In the genomic region with DNA sequence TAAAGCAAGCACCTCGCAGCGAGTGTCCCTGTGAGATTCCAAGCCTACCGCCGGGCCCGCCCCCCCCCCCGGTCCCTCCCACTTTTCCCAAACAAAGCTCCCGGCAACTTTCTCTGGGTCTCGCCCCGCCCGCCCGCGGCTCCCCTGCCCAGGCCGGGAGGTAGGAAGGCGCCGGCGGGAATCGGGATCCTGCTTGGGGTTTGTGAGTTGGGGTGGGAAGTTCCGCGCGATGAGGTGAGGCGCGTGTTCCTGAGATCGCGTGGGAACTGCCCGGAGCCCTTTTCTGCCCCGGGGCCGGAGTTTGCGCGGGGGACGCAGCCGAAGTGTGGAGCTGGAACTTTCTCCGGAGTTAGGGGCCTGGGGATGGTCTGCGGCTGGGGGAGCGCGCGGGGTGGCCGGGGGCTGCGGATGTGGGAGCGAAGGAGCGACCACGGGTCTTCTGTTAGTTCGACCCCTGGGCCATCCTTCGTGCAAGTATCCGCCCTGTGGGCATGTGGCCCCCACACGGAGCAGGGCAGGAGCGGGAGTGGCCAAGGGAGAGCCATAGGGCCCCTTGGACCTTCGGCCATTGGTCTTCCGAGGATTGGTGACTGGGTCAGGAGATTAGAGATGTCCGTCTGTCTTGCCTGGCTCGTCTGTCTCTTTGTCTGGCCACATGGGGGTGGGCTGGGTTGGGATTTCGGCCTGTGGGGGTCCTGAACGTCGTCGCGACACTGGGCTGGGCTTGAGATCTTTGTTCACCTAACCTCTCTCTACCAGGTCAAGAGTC, we compare ENCODE assay signal across 8 mouse cellular contexts. TPM values are rescaled to one million over a fixed set of nuclear protein-coding genes. Genes with fewer than 3 reads are reported as not detected.
A peak's percentile ranks its signal among the peaks of the same experiment; 100 is the strongest.
DNase-seq lines count a peak whose midpoint lies in the region; ATAC-seq lines count a peak whose summit lies in the region.

Tead2 (plus strand) TSS at position 81 of the 769 bp plus-strand sequence.

- H3K4me1 ChIP-seq in heart, embryonic 15.5 days (replicated peaks), result peaks cover 39% of the 10 kb centered on the region
- H3K4me1 ChIP-seq in limb, embryonic 11.5 days (ENCODE audit: control insufficient read depth, insufficient read depth, low read length), result peaks cover 21% of the 10 kb centered on the region
- peaks cover 13% of the 10 kb centered on the region; the same call in 1 of the 2 replicates for H3K4me1 ChIP-seq in midbrain, embryonic 14.5 days (ENCODE audit: control insufficient read depth, insufficient read depth, low read length)

- H3K27ac ChIP-seq in heart, embryonic 15.5 days, result peak within 1 kb of the TSS; percentile 84
- peak within 1 kb of the TSS; percentile 96 for H3K27ac ChIP-seq in limb, embryonic 11.5 days (replicated peaks; ENCODE audit: low read depth, low read length)
- H3K27ac ChIP-seq in midbrain, embryonic 14.5 days (replicated peaks; ENCODE audit: low read depth, low read length), result peak within 1 kb of the TSS; percentile 83

- ATAC-seq in heart, embryonic 15.5 days (replicated peaks; ENCODE audit: insufficient number of reproducible peaks, insufficient read depth, low FRiP score, low read depth), result peak; percentile 65
- ATAC-seq in limb, embryonic 11.5 days (ENCODE audit: insufficient number of reproducible peaks, low FRiP score, low TSS enrichment, low read depth), result peak; percentile 58
- ATAC-seq in midbrain, embryonic 14.5 days (ENCODE audit: low FRiP score, low TSS enrichment), result peak; percentile 60

- under 1% methylated on average over 55 of the region's 55 CpGs for WGBS in heart, embryonic 15.5 days
- under 1% methylated on average over 53 of the region's 55 CpGs for whole genome bisulfite sequencing in limb, embryonic 11.5 days
- WGBS in midbrain, embryonic 14.5 days, result under 1% methylated on average over 51 of the region's 55 CpGs

- H3K9ac ChIP-seq in heart, embryonic 15.5 days, result peak within 1 kb of the TSS; percentile 84
- H3K9ac ChIP-seq in limb, embryonic 11.5 days (ENCODE audit: low read length), result peak within 1 kb of the TSS; percentile 100
- peak within 1 kb of the TSS; percentile 72 for H3K9ac ChIP-seq in midbrain, embryonic 14.5 days (replicated peaks; ENCODE audit: low read length)

- peak within 1 kb of the TSS; percentile 63 for H3K4me3 ChIP-seq in heart, embryonic 15.5 days
- peak within 1 kb of the TSS; percentile 69 for H3K4me3 ChIP-seq in limb, embryonic 11.5 days (ENCODE audit: low read depth, low read length)
- peak within 1 kb of the TSS; percentile 48 for H3K4me3 ChIP-seq in midbrain, embryonic 14.5 days (replicated peaks; ENCODE audit: low read depth, low read length)

- H3K9me3 ChIP-seq in heart, embryonic 15.5 days (replicated peaks), result no peaks in the 10 kb centered on the region
- H3K9me3 ChIP-seq in limb, embryonic 11.5 days (ENCODE audit: control insufficient read depth, low read length), result no peaks in the 10 kb centered on the region
- no peaks in the 10 kb centered on the region for H3K9me3 ChIP-seq in midbrain, embryonic 14.5 days (ENCODE audit: control insufficient read depth, low read length)

- peak within 1 kb of the TSS; percentile 76 for H3K4me2 ChIP-seq in heart, embryonic 15.5 days
- H3K4me2 ChIP-seq in limb, embryonic 11.5 days (ENCODE audit: low read depth, severe bottlenecking), result peak within 1 kb of the TSS; percentile 93
- peak within 1 kb of the TSS; percentile 68 for H3K4me2 ChIP-seq in midbrain, embryonic 14.5 days (ENCODE audit: low read length)

- peak; percentile 51 for DNase-seq in gastrocnemius, postnatal 14 days
- DNase-seq in gastrocnemius, postnatal 25 days, result no peak
- DNase-seq in embryo, embryonic 10 days (ENCODE audit: low spot score), result peak; percentile 76
- DNase-seq in limb, embryonic 11.5 days (ENCODE audit: low spot score), result peak; percentile 89
- DNase-seq in midbrain, embryonic 14.5 days, result peak; percentile 67
- DNase-seq in thymus, postnatal 36 days, result no peak
- no peak for DNase-seq in spleen, adult 18-20 months

- peaks cover 30% of the 10 kb centered on the region for H3K36me3 ChIP-seq in heart, embryonic 15.5 days
- peaks cover 28% of the 10 kb centered on the region for H3K36me3 ChIP-seq in limb, embryonic 11.5 days (ENCODE audit: control insufficient read depth, insufficient read depth, low read length)
- peaks cover 7% of the 10 kb centered on the region for H3K36me3 ChIP-seq in midbrain, embryonic 14.5 days (ENCODE audit: control insufficient read depth, insufficient read depth, low read length)

- H3K27me3 ChIP-seq in heart, embryonic 15.5 days, result peaks cover 15% of the 10 kb centered on the region
- H3K27me3 ChIP-seq in limb, embryonic 11.5 days (ENCODE audit: control insufficient read depth, insufficient read depth, low read length), result peaks cover 16% of the 10 kb centered on the region
- peaks cover 16% of the 10 kb centered on the region for H3K27me3 ChIP-seq in midbrain, embryonic 14.5 days (ENCODE audit: control insufficient read depth, insufficient read depth, low read length)

- intact Hi-C loops in gastrocnemius, postnatal 14 days (cut with DNase I; ENCODE audit: low total_unique reads), result no loop called here

RNA-seq across cellular contexts. Expression of gene Tead2, which starts in this region (rescaled TPM):
- total RNA-seq in gastrocnemius, postnatal 14 days (2021), result 10 to 100 TPM in 1 of 2 experiments, 1 to 10 TPM in 1; 7.1 to 10.9 TPM
- 1 to 10 TPM; 2.5 to 2.8 TPM for total RNA-seq in gastrocnemius, postnatal 25 days (2021)
- polyA plus RNA-seq in heart, embryonic 15.5 days (2015; fragmentation: Nextera tagmentation; extraction: Ambion mirVana), result 89.0 and 106 TPM in 2 replicates
- polyA plus RNA-seq in limb, embryonic 11.5 days (2014; fragmentation: Nextera tagmentation; extraction: Ambion mirVana), result 378 and 385 TPM in 2 replicates
- polyA plus RNA-seq in midbrain, embryonic 14.5 days (2014; fragmentation: Nextera tagmentation; extraction: Ambion mirVana), result 38.4 and 59.7 TPM in 2 replicates

Comparison
In these comparisons a context has a peak if more than half of its experiments do, and no peak if none do; other contexts are left out.
1. DNase-seq: peak in gastrocnemius, postnatal 14 days (single experiment), embryo, embryonic 10 days (single experiment), limb, embryonic 11.5 days (single experiment) and midbrain, embryonic 14.5 days (single experiment); none in gastrocnemius, postnatal 25 days (single experiment), thymus, postnatal 36 days (0 of 2) and spleen, adult 18-20 months (0 of 2).
2. Peak in every context shown above with its lines, with median percentiles within 50 percentile points of each other: ATAC-seq, H3K27ac ChIP-seq, H3K4me2 ChIP-seq, H3K4me3 ChIP-seq and H3K9ac ChIP-seq.